In genomic region chr5:27841701-27842295, GRCm38 (mm10) we compare ENCODE assay signal across 8 mouse cellular contexts. TPM values are rescaled to one million over a fixed set of nuclear protein-coding genes. Genes with fewer than 3 reads are reported as not detected.
A peak's percentile ranks its signal among the peaks of the same experiment; 100 is the strongest.
DNase-seq lines count a peak whose midpoint lies in the region; ATAC-seq and TF ChIP-seq lines count a peak whose summit lies in the region.

Gene Htr5a (plus strand): TSS chr5:27842149.

- H3K36me3 ChIP-seq in lung, embryonic 15.5 days: no peaks in the 10 kb centered on the region
- no peaks in the 10 kb centered on the region for H3K36me3 ChIP-seq in heart, postnatal 0 days (replicated peaks; ENCODE audit: control insufficient read depth, insufficient read depth, low read length)
- H3K36me3 ChIP-seq in midbrain, postnatal 0 days (ENCODE audit: insufficient read depth, low read length): no peaks in the 10 kb centered on the region

- 4% methylated on average over 25 of the region's 25 CpGs for WGBS in lung, embryonic 15.5 days
- 5% methylated on average over 24 of the region's 25 CpGs for WGBS in heart, postnatal 0 days
- 1% methylated on average over 25 of the region's 25 CpGs for WGBS in midbrain, postnatal 0 days

- 0 out of 2 replicates have a peak, but pooled peaks have one; percentile 27 for ATAC-seq in lung, embryonic 15.5 days (ENCODE audit: borderline replicate concordance, extremely low read depth, low FRiP score, low TSS enrichment)
- ATAC-seq in heart, postnatal 0 days (ENCODE audit: insufficient read depth, low read depth): peak; percentile 51; the same call in 1 of the 2 replicates
- ATAC-seq in midbrain, postnatal 0 days (ENCODE audit: low FRiP score): peak; percentile 84

- no peak for TF ChIP-seq EP300 in heart, postnatal 0 days (IDR thresholded peaks at IDR 0.05; ENCODE audit: low read depth)

- DNase-seq in lung, postnatal 25 days (ENCODE audit: low spot score): no peak
- peak; percentile 81 for DNase-seq in embryo, embryonic 10 days (ENCODE audit: low spot score)
- no peak for DNase-seq in heart, postnatal 0 days (ENCODE audit: low spot score)
- DNase-seq in layer of hippocampus, postnatal 14 days (ENCODE audit: low spot score in 2 of 2): peak; percentile 41 to 42
- peak; percentile 52 for DNase-seq in midbrain, postnatal 0 days (ENCODE audit: low spot score)
- no peak for DNase-seq in spleen, postnatal 10 days (ENCODE audit: low spot score in 2 of 2)
- no peak for DNase-seq in urinary bladder, postnatal 10 days (ENCODE audit: low spot score)

- H3K27ac ChIP-seq in lung, embryonic 15.5 days: no peak within 1 kb of the TSS
- no peak within 1 kb of the TSS for H3K27ac ChIP-seq in heart, postnatal 0 days (ENCODE audit: low read depth)
- peak within 1 kb of the TSS; percentile 32; the same call in 1 of the 2 replicates for H3K27ac ChIP-seq in midbrain, postnatal 0 days (ENCODE audit: low read depth, low read length)

- H3K9ac ChIP-seq in lung, embryonic 15.5 days: no peak within 1 kb of the TSS
- no peak within 1 kb of the TSS for H3K9ac ChIP-seq in heart, postnatal 0 days (replicated peaks; ENCODE audit: low read depth, low read length)
- peak within 1 kb of the TSS; percentile 73 for H3K9ac ChIP-seq in midbrain, postnatal 0 days (replicated peaks; ENCODE audit: low read length, poor library complexity, severe bottlenecking)

- no peak within 1 kb of the TSS for H3K4me3 ChIP-seq in lung, embryonic 15.5 days
- H3K4me3 ChIP-seq in heart, postnatal 0 days (ENCODE audit: low read depth, low read length): no peak within 1 kb of the TSS
- H3K4me3 ChIP-seq in midbrain, postnatal 0 days (ENCODE audit: low read depth, low read length): peak within 1 kb of the TSS; percentile 54

- no peak for TF ChIP-seq CTCF in heart, postnatal 0 days (IDR thresholded peaks at IDR 0.05; ENCODE audit: low read depth)
- TF ChIP-seq CTCF in midbrain, postnatal 0 days (IDR thresholded peaks at IDR 0.05): no peak

- H3K4me2 ChIP-seq in lung, embryonic 15.5 days: no peak within 1 kb of the TSS
- no peak within 1 kb of the TSS for H3K4me2 ChIP-seq in heart, postnatal 0 days (ENCODE audit: low read depth, low read length)
- peak within 1 kb of the TSS; percentile 81 for H3K4me2 ChIP-seq in midbrain, postnatal 0 days (ENCODE audit: low read depth, low read length, poor library complexity, severe bottlenecking)

- H3K9me3 ChIP-seq in lung, embryonic 15.5 days: no peaks in the 10 kb centered on the region
- no peaks in the 10 kb centered on the region for H3K9me3 ChIP-seq in heart, postnatal 0 days (replicated peaks; ENCODE audit: control insufficient read depth, low read length)
- H3K9me3 ChIP-seq in midbrain, postnatal 0 days (ENCODE audit: low read length): no peaks in the 10 kb centered on the region

- peaks cover 18% of the 10 kb centered on the region for H3K27me3 ChIP-seq in lung, embryonic 15.5 days
- H3K27me3 ChIP-seq in heart, postnatal 0 days (ENCODE audit: control insufficient read depth, insufficient read depth, low read length): peaks cover 6% of the 10 kb centered on the region
- no peaks in the 10 kb centered on the region for H3K27me3 ChIP-seq in midbrain, postnatal 0 days (ENCODE audit: insufficient read depth, low read length)

- H3K4me1 ChIP-seq in lung, embryonic 15.5 days: no peaks in the 10 kb centered on the region
- H3K4me1 ChIP-seq in heart, postnatal 0 days (ENCODE audit: control insufficient read depth, insufficient read depth): no peaks in the 10 kb centered on the region
- H3K4me1 ChIP-seq in midbrain, postnatal 0 days (ENCODE audit: insufficient read depth, low read length): peaks cover 11% of the 10 kb centered on the region; the same call in 1 of the 2 replicates

RNA-seq across cellular contexts. Expression of gene Htr5a, which starts in this region (rescaled TPM):
- not detected in 2 replicates for polyA plus RNA-seq in lung, embryonic 15.5 days (2015; fragmentation: Nextera tagmentation; extraction: Ambion mirVana)
- not detected in 2 replicates for total RNA-seq in heart, postnatal 0 days (2014; rRNA removed; ENCODE audit: low replicate concordance)
- polyA plus RNA-seq in heart, postnatal 0 days (2015; fragmentation: Nextera tagmentation; extraction: Ambion mirVana): not detected in 2 replicates
- total RNA-seq in layer of hippocampus, postnatal 14 days (2021): 1 to 10 TPM; 6.2 to 6.8 TPM
- 10.9 and 12.3 TPM in 2 replicates for total RNA-seq in midbrain, postnatal 0 days (2014; rRNA removed)
- 1.4 and 1.6 TPM in 2 replicates for polyA plus RNA-seq in midbrain, postnatal 0 days (2015; fragmentation: Nextera tagmentation; extraction: Ambion mirVana)

Comparison
In these comparisons a context has a peak if more than half of its experiments do, and no peak if none do; other contexts are left out.
1. Peak in ATAC-seq in lung, embryonic 15.5 days; RNA of the gene not detected or under 1 TPM.
2. Peak in ATAC-seq in heart, postnatal 0 days; RNA of the gene not detected or under 1 TPM.
3. ATAC-seq: peak in every context shown above with its lines; median percentile 84 in midbrain, postnatal 0 days; 51 in heart, postnatal 0 days; 27 in lung, embryonic 15.5 days.
4. DNase-seq: peak in embryo, embryonic 10 days (single experiment), layer of hippocampus, postnatal 14 days (2 of 2) and midbrain, postnatal 0 days (single experiment); none in lung, postnatal 25 days (single experiment), heart, postnatal 0 days (single experiment), spleen, postnatal 10 days (0 of 2) and urinary bladder, postnatal 10 days (single experiment).